Mouse (Mus musculus): ENCODE results near the gene Sorcs2.

The Sorcs2 gene

DNA sequence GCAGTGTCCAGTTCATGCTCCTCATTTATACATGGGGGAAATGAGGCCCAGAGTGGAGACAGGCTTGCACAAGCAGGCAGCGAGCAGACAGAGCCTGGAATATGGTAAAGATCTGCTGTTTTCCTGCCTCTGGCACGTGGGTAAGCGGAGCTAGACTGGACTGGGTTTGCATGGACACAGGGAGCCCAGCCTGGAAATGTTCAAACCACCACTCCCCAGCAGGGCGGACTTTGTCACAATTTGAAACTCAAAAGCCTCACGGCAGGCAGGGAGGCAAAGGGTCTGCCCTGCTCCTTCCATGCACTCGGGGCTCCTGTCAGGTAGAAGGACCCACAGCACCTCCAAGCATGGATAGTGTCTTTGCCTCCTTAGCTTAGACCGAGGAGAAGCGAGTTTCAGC, 246.9 kb downstream of the Sorcs2 start:
- Histone ChIP-seq H3K4me1 (replicated peaks; ENCODE audit: low read depth, low read length) (peaks cover 23% of the 10 kb centered on the region), H3K27me3 (ENCODE audit: insufficient read depth, low read length) (no peaks in the 10 kb centered on the region), H3K4me3 (replicated peaks; ENCODE audit: low read length) (no peak overlapping the region), H3K9me3 (ENCODE audit: low read length) (no peaks in the 10 kb centered on the region), H3K36me3 (ENCODE audit: insufficient read depth, low read length) (no peaks in the 10 kb centered on the region)
- TF ChIP-seq POU5F1 (IDR thresholded peaks at IDR 0.05; ENCODE audit: borderline replicate concordance, low read length) (no peak), NANOG (IDR thresholded peaks at IDR 0.05; ENCODE audit: borderline replicate concordance, low read length) (no peak), CTCF (conservative IDR thresholded peaks at IDR 0.05; ENCODE audit: low read length) (no peak)

DNA sequence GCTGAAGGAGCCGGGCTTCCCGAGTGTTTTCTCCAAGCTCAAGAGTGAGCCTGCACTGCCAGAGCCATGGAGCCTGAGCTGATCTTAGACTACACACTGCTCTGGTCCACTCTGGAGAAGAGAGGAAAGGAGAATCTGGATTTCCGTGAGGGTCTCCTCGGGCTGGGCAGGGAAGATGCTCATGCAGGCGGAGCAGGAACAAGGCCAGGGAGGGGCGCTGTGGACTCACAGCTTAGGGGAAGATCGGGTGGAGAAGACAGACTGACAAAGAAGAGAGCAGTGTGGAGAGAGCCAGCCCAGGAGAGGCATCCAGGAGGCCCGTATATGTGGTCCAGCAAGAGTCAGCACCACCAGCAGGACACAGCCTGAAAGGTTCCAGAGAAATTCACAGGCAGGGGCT, 248.8 kb downstream of the Sorcs2 start:
- Histone ChIP-seq H3K36me3 (ENCODE audit: insufficient read depth, low read length) (no peaks in the 10 kb centered on the region), H3K4me1 (replicated peaks; ENCODE audit: low read depth, low read length) (peaks cover 18% of the 10 kb centered on the region), H3K9me3 (ENCODE audit: low read length) (no peaks in the 10 kb centered on the region), H3K27me3 (ENCODE audit: insufficient read depth, low read length) (no peaks in the 10 kb centered on the region), H3K4me3 (replicated peaks; ENCODE audit: low read length) (no peak overlapping the region)
- no peak for TF ChIP-seq POU5F1 (IDR thresholded peaks at IDR 0.05; ENCODE audit: borderline replicate concordance, low read length)

DNA sequence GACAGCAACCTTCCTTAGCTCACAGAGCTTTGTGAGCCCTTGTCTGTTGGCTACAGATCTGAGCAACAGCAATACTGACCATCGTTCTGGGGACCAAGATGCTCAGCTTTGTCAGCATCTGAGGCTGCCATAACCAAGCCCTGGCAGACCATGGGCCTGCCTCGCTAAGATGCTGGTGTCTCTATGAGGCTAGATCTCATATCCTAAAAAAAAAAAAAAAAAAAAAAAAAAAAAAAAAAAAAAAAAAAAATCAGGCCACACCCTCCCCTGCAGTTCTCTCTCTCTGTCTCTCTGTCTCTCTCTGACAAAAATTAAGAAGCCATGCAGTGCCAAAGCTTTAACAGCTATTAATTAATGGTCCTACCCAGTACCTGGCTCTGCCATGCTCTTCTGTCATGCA, 251.3 kb downstream of the Sorcs2 start:
- no peaks in the 10 kb centered on the region for H3K27me3 ChIP-seq (ENCODE audit: insufficient read depth, low read length)
- no peak for TF ChIP-seq POU5F1 (IDR thresholded peaks at IDR 0.05; ENCODE audit: borderline replicate concordance, low read length)
- no peaks in the 10 kb centered on the region for H3K9me3 ChIP-seq (ENCODE audit: low read length)
- H3K36me3 ChIP-seq (ENCODE audit: insufficient read depth, low read length): no peaks in the 10 kb centered on the region
- H3K4me1 ChIP-seq (replicated peaks; ENCODE audit: low read depth, low read length): peaks cover 13% of the 10 kb centered on the region
- H3K4me3 ChIP-seq (replicated peaks; ENCODE audit: low read length): no peak overlapping the region

DNA sequence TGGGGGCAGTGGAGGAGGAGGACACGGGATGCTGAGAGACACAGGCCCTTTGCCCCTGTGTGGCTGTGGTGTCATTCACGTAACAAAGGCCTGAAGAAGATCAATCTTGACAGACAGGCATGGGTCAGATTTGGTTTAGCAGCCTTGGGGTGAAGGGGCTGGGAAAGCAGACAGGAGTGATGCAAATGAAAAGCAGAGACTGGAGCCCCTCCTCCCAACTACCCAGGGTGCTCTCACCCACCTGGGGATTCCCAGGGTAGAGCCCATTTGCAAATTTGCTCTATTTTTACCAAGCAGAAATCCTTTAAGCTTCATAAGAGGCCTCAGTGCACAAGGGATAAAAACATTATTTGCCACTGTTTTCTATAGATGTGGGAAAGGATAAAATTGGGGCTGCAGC, 253.4 kb downstream of the Sorcs2 start:
- Histone ChIP-seq H3K36me3 (ENCODE audit: insufficient read depth, low read length) (no peaks in the 10 kb centered on the region), H3K4me1 (replicated peaks; ENCODE audit: low read depth, low read length) (0 out of 2 replicates have a peak, but pooled peaks cover 3% of the 10 kb centered on the region), H3K4me3 (replicated peaks; ENCODE audit: low read length) (no peak overlapping the region), H3K27me3 (ENCODE audit: insufficient read depth, low read length) (no peaks in the 10 kb centered on the region), H3K9me3 (ENCODE audit: low read length) (no peaks in the 10 kb centered on the region)
- TF ChIP-seq NANOG (IDR thresholded peaks at IDR 0.05; ENCODE audit: borderline replicate concordance, low read length): no peak

DNA sequence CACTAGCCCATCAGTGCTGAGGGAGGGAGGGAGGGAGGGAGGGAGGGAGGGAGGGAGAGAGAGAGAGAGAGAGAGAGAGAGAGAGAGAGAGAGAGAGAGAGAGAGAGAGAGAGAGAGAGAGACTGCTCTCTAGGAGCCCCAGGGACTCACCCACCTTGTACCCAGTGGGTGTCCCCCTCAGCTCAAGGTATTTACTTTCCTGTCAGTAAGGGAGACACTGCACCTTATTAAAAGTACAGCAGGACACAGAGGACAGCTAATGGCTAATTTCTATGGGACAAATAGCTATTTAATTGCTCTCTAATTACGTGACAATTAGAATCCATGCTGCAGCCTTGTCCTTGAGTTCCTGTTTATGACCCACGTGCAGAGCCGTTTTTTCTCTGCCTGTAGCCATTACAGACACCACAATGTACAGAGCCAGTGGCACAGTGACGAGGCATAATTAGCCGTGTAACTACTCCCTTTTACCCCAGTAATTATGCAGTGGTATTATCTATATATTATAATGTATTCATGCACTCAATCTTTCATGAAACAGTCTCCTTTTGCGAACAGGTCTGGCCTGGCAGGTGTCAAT, 256.2 kb downstream of the Sorcs2 start:
- Histone ChIP-seq H3K4me1 (replicated peaks; ENCODE audit: low read depth, low read length) (no peaks in the 10 kb centered on the region), H3K9me3 (ENCODE audit: low read length) (no peaks in the 10 kb centered on the region), H3K27me3 (ENCODE audit: insufficient read depth, low read length) (no peaks in the 10 kb centered on the region), H3K4me3 (replicated peaks; ENCODE audit: low read length) (no peak overlapping the region), H3K36me3 (ENCODE audit: insufficient read depth, low read length) (no peaks in the 10 kb centered on the region)
- TF ChIP-seq POU5F1 (IDR thresholded peaks at IDR 0.05; ENCODE audit: borderline replicate concordance, low read length) (no peak), CTCF (conservative IDR thresholded peaks at IDR 0.05; ENCODE audit: low read length) (no peak), NANOG (IDR thresholded peaks at IDR 0.05; ENCODE audit: borderline replicate concordance, low read length) (no peak)

DNA sequence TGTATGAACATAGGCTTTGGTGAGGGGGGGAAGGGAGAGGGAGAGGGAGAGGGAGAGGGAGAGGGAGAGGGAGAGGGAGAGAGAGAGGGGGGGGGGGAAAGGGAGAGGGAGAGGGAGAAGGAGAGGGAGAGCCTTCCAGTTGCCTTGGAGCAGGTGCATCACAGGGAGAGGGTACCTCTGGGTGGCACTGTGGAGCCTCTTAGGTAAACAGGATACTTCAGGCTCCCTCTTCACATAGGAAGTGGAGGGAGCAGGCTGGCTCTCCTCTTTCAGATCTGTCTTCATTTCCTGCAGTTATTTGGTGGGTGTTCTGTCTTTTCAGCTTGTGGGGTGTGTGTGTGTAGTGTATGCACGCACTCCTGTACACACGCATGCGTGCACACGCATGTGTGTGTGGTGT, 256.8 kb downstream of the Sorcs2 start:
- TF ChIP-seq NANOG (IDR thresholded peaks at IDR 0.05; ENCODE audit: borderline replicate concordance, low read length) (no peak), POU5F1 (IDR thresholded peaks at IDR 0.05; ENCODE audit: borderline replicate concordance, low read length) (no peak), CTCF (conservative IDR thresholded peaks at IDR 0.05; ENCODE audit: low read length) (no peak)
- Histone ChIP-seq H3K36me3 (ENCODE audit: insufficient read depth, low read length) (no peaks in the 10 kb centered on the region), H3K9me3 (ENCODE audit: low read length) (no peaks in the 10 kb centered on the region), H3K27me3 (ENCODE audit: insufficient read depth, low read length) (no peaks in the 10 kb centered on the region), H3K4me3 (replicated peaks; ENCODE audit: low read length) (no peak overlapping the region), H3K4me1 (replicated peaks; ENCODE audit: low read depth, low read length) (no peaks in the 10 kb centered on the region)

DNA sequence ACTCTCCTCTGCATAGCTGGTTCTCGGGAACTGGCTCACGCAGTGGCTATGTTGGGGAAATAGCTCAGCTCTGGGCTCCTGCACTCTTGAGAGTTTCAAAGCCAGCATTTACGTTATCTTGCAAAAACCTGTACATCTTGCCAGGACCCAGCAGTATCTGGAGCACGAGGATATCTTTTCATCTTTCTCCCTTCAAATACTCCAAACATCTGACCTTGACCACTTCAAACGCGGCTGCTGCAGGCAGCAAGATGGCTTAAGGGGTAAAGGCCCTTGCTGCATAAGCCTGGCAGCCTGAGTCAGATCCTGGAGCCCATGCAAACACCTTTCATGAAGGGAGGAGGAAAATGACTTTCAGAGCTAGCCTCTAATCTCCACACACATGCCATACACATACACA, 258.2 kb downstream of the Sorcs2 start:
- TF ChIP-seq POU5F1 (IDR thresholded peaks at IDR 0.05; ENCODE audit: borderline replicate concordance, low read length): no peak
- TF ChIP-seq NANOG (IDR thresholded peaks at IDR 0.05; ENCODE audit: borderline replicate concordance, low read length): no peak
- TF ChIP-seq CTCF (conservative IDR thresholded peaks at IDR 0.05; ENCODE audit: low read length): no peak
- H3K4me3 ChIP-seq (replicated peaks; ENCODE audit: low read length): no peak overlapping the region
- H3K9me3 ChIP-seq (ENCODE audit: low read length): no peaks in the 10 kb centered on the region
- H3K4me1 ChIP-seq (replicated peaks; ENCODE audit: low read depth, low read length): no peaks in the 10 kb centered on the region
- H3K36me3 ChIP-seq (ENCODE audit: insufficient read depth, low read length): no peaks in the 10 kb centered on the region
- no peaks in the 10 kb centered on the region for H3K27me3 ChIP-seq (ENCODE audit: insufficient read depth, low read length)

DNA sequence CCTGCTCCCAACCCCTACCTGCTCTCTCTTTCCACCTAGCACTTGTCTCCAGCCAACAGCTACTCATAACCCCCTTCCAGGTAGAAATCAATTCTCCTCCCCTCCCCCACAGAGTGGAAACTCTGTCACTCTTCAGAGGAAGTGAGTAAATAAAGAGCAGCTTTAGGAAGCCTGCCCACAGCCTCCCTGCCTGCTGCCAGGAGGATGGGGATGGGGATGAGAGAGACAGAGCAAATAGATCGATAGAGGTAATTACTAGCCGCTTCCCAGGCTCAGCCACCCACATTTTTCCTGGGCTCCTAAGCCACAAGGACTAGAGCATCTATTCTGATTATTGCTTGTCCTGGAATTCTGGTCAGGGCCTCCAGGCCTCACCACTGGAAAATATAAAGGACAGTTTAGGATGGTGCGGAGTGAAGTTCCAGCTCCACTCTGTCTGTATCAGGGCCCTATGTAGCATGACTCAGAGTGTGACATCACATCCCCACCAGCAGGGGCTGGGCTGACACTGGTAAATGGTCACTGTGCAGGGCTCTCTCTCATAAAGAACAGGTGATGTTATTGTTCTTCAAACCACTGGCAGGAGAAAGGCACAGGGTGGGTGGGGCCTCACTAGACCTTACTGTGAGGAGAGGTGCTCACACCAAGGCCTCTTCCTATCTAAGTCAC, 261.9 kb downstream of the Sorcs2 start:
- TF ChIP-seq POU5F1 (IDR thresholded peaks at IDR 0.05; ENCODE audit: borderline replicate concordance, low read length) (no peak), CTCF (conservative IDR thresholded peaks at IDR 0.05; ENCODE audit: low read length) (no peak), NANOG (IDR thresholded peaks at IDR 0.05; ENCODE audit: borderline replicate concordance, low read length) (no peak)
- no peaks in the 10 kb centered on the region for H3K4me1 ChIP-seq (replicated peaks; ENCODE audit: low read depth, low read length)
- H3K27me3 ChIP-seq (ENCODE audit: insufficient read depth, low read length): no peaks in the 10 kb centered on the region
- no peak overlapping the region for H3K4me3 ChIP-seq (replicated peaks; ENCODE audit: low read length)
- H3K36me3 ChIP-seq (ENCODE audit: insufficient read depth, low read length): no peaks in the 10 kb centered on the region
- no peaks in the 10 kb centered on the region for H3K9me3 ChIP-seq (ENCODE audit: low read length)

DNA sequence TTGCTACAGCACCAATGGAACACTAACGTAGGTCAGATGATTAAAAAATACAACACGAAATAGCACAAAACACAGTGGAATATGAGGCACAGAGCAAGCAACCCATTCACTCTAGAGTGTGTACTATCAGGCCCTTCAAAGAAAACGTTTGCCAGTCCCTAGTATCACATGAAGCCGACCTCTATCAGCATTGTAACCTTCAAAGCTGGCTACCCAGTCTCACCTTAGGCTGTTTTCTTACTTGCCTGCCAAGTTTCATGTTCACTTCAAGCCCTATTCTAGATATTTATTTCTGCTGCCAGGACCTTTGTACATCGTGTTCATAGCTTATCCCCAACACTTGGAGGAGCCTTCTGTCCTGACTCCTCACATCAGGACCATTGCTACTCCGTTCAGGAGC, 263.6 kb downstream of the Sorcs2 start:
- TF ChIP-seq POU5F1 (IDR thresholded peaks at IDR 0.05; ENCODE audit: borderline replicate concordance, low read length): no peak
- TF ChIP-seq NANOG (IDR thresholded peaks at IDR 0.05; ENCODE audit: borderline replicate concordance, low read length): no peak
- TF ChIP-seq CTCF (conservative IDR thresholded peaks at IDR 0.05; ENCODE audit: low read length): no peak
- Histone ChIP-seq H3K4me1 (replicated peaks; ENCODE audit: low read depth, low read length) (no peaks in the 10 kb centered on the region), H3K4me3 (replicated peaks; ENCODE audit: low read length) (no peak overlapping the region), H3K9me3 (ENCODE audit: low read length) (no peaks in the 10 kb centered on the region), H3K27me3 (ENCODE audit: insufficient read depth, low read length) (no peaks in the 10 kb centered on the region), H3K36me3 (ENCODE audit: insufficient read depth, low read length) (no peaks in the 10 kb centered on the region)
